Mouse (Mus musculus): Measurements from ENCODE around the gene Gm28635. TPM values are rescaled to one million over a fixed set of nuclear protein-coding genes. Genes with fewer than 3 reads are reported as not detected.

Gm28635 gene
- polyA plus RNA-seq, 1 experiment, result 0.13 TPM

DNA sequence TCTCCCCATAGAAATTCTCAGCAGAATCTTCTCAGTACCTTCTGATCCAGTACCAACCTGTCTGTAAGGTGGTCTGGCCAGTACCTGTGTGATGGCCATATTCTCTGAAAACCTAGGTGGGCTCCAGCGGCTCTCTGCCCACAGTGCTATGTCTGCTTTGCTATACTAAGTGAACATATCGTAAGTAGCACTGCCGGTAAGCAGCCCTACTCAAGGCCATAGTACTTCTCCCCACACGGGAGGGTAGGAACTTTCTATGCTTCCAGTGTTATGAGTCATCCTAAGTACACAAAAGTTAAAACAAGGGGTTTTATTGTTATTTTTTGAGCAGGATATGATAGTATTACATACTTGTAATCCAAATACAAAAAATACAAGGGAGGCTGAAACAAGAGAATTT, 43.8 kb downstream of the Gm28635 start:
- H3K27ac ChIP-seq (ENCODE audit: insufficient read depth, low read length), result no peak overlapping the region
- TF ChIP-seq CTCF (IDR thresholded peaks at IDR 0.05; ENCODE audit: borderline replicate concordance, insufficient read depth, low read depth, low read length), result no peak
- no peak for TF ChIP-seq POLR2A (IDR thresholded peaks at IDR 0.05; ENCODE audit: borderline replicate concordance, insufficient read depth, low read length)
- H3K27me3 ChIP-seq (ENCODE audit: control insufficient read depth, insufficient read depth, low read length), result no peaks in the 10 kb centered on the region
- H3K4me1 ChIP-seq (ENCODE audit: control insufficient read depth, insufficient read depth, low read length), result peaks cover 12% of the 10 kb centered on the region
- DNase-seq, result no peak
- H3K4me3 ChIP-seq (replicated peaks; ENCODE audit: insufficient read depth, low read depth, low read length), result no peak overlapping the region
- 83% methylated on average over 4 of the region's 4 CpGs for WGBS

GRCm38 (mm10) chr2:84632999-84633398, 44.8 kb downstream of the Gm28635 start:
- Histone ChIP-seq H3K27ac (ENCODE audit: insufficient read depth, low read length) (no peak overlapping the region), H3K27me3 (ENCODE audit: control insufficient read depth, insufficient read depth, low read length) (no peaks in the 10 kb centered on the region), H3K4me1 (ENCODE audit: control insufficient read depth, insufficient read depth, low read length) (peaks cover 12% of the 10 kb centered on the region), H3K4me3 (replicated peaks; ENCODE audit: insufficient read depth, low read depth, low read length) (no peak overlapping the region)
- WGBS, result 35% methylated on average over 3 of the region's 3 CpGs
- no peak for TF ChIP-seq POLR2A (IDR thresholded peaks at IDR 0.05; ENCODE audit: borderline replicate concordance, insufficient read depth, low read length)
- no peak for TF ChIP-seq CTCF (IDR thresholded peaks at IDR 0.05; ENCODE audit: borderline replicate concordance, insufficient read depth, low read depth, low read length)
- DNase-seq, result no peak

DNA sequence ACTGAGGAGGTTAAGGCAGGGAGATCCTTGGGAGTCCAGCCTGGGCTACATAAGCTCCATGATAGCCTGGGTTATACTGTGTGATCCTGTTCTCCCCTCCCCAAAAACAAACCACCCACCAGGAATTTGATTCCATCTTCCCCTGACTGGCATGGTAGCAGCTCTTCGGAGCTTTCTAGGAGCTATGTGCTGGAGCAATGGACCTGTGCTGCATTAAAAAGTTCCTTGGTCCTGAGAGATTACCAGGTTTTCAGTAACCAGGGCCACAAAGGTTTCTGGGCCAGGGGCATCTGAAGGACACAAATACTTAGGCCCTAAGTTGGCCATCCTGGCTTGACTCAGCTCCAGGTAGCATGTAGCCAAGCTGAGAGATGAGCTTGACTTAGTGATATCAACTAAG, 45.8 kb downstream of the Gm28635 start:
- no peak for DNase-seq
- Histone ChIP-seq H3K27ac (ENCODE audit: insufficient read depth, low read length) (no peak overlapping the region), H3K4me1 (ENCODE audit: control insufficient read depth, insufficient read depth, low read length) (peaks cover 12% of the 10 kb centered on the region), H3K4me3 (replicated peaks; ENCODE audit: insufficient read depth, low read depth, low read length) (no peak overlapping the region), H3K27me3 (ENCODE audit: control insufficient read depth, insufficient read depth, low read length) (no peaks in the 10 kb centered on the region)
- WGBS, result 94% methylated on average over 1 of the region's 1 CpGs
- no peak for TF ChIP-seq CTCF (IDR thresholded peaks at IDR 0.05; ENCODE audit: borderline replicate concordance, insufficient read depth, low read depth, low read length)
- no peak for TF ChIP-seq POLR2A (IDR thresholded peaks at IDR 0.05; ENCODE audit: borderline replicate concordance, insufficient read depth, low read length)

- Histone ChIP-seq H3K4me3 (replicated peaks; ENCODE audit: insufficient read depth, low read depth, low read length) (no peak overlapping the region), H3K4me1 (ENCODE audit: control insufficient read depth, insufficient read depth, low read length) (no peaks in the 10 kb centered on the region), H3K27me3 (ENCODE audit: control insufficient read depth, insufficient read depth, low read length) (no peaks in the 10 kb centered on the region), H3K27ac (ENCODE audit: insufficient read depth, low read length) (no peak overlapping the region)
- 73% methylated on average over 3 of the region's 3 CpGs for WGBS
- TF ChIP-seq CTCF (IDR thresholded peaks at IDR 0.05; ENCODE audit: borderline replicate concordance, insufficient read depth, low read depth, low read length), result no peak
- no peak for TF ChIP-seq POLR2A (IDR thresholded peaks at IDR 0.05; ENCODE audit: borderline replicate concordance, insufficient read depth, low read length)
- DNase-seq, result no peak
Observed at GRCm38 (mm10) chr2:84627036-84627435, 50.8 kb downstream of the Gm28635 start.

- DNase-seq, result no peak
- Histone ChIP-seq H3K27ac (ENCODE audit: insufficient read depth, low read length) (no peak overlapping the region), H3K4me3 (replicated peaks; ENCODE audit: insufficient read depth, low read depth, low read length) (no peak overlapping the region), H3K27me3 (ENCODE audit: control insufficient read depth, insufficient read depth, low read length) (no peaks in the 10 kb centered on the region), H3K4me1 (ENCODE audit: control insufficient read depth, insufficient read depth, low read length) (no peaks in the 10 kb centered on the region)
- WGBS, result 90% methylated on average over 7 of the region's 7 CpGs
- TF ChIP-seq POLR2A (IDR thresholded peaks at IDR 0.05; ENCODE audit: borderline replicate concordance, insufficient read depth, low read length), result no peak
- no peak for TF ChIP-seq CTCF (IDR thresholded peaks at IDR 0.05; ENCODE audit: borderline replicate concordance, insufficient read depth, low read depth, low read length)
Observed at GRCm38 (mm10) chr2:84626366-84626975, 51.4 kb downstream of the Gm28635 start.

DNA sequence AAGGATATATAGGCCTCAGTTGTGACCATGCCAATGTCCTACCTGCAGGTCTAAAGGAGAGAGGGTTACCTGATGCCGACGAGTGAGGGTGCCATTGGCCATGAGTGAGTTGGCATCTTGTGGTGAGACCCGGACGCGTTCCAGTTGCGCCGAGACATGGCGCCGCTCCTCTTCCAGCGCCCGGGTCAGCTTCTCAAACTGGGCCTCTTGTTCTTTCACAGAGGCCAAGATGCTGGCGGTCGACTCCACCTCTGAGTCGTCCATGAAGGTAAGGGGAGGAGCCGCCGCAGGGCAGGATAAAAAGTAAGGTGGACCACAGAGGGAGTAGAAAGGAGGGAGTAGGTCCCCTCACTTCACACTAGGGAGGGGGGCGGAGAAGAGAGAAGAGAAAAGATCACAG, 53.6 kb downstream of the Gm28635 start:
- WGBS, result 94% methylated on average over 17 of the region's 17 CpGs
- no peaks in the 10 kb centered on the region for H3K4me1 ChIP-seq (ENCODE audit: control insufficient read depth, insufficient read depth, low read length)
- no peaks in the 10 kb centered on the region for H3K27me3 ChIP-seq (ENCODE audit: control insufficient read depth, insufficient read depth, low read length)
- H3K27ac ChIP-seq (ENCODE audit: insufficient read depth, low read length), result no peak overlapping the region
- H3K4me3 ChIP-seq (replicated peaks; ENCODE audit: insufficient read depth, low read depth, low read length), result no peak overlapping the region
- no peak for DNase-seq
- TF ChIP-seq CTCF (IDR thresholded peaks at IDR 0.05; ENCODE audit: borderline replicate concordance, insufficient read depth, low read depth, low read length) (no peak), POLR2A (IDR thresholded peaks at IDR 0.05; ENCODE audit: borderline replicate concordance, insufficient read depth, low read length) (no peak)

DNA sequence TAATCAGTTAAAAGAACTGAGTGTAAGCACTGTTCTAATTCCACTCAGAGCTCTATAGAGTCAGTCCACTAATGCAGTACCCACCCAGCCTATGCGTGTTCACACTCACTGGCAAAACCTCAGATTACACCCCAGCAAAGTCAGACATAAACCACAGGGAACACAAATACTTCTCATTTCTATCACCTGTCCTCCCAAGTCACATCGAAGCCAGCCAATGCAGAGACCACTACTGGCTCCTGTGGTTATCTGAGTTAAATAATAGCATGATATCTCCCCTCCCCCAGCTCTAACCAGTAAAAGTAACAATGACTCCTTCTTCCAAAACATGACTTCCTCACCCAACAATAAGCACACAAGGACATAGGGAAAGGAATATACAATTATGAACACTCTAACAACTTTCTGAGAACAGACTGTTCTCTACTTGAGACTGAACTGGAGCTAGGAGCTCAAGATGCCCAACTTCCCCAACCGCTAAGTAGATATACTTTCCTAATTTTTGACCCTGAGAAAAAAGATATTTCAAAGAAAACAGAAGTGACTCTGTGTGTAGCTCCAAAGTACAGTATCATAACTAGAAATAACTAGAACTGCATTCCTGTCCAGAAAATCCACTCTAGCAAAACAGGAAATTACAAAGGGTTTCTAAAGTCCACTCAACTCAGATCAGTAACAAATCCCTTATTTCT, 54.3 kb downstream of the Gm28635 start:
- TF ChIP-seq CTCF (IDR thresholded peaks at IDR 0.05; ENCODE audit: borderline replicate concordance, insufficient read depth, low read depth, low read length) (no peak), POLR2A (IDR thresholded peaks at IDR 0.05; ENCODE audit: borderline replicate concordance, insufficient read depth, low read length) (no peak)
- Histone ChIP-seq H3K4me3 (replicated peaks; ENCODE audit: insufficient read depth, low read depth, low read length) (no peak overlapping the region), H3K27ac (ENCODE audit: insufficient read depth, low read length) (no peak overlapping the region), H3K4me1 (ENCODE audit: control insufficient read depth, insufficient read depth, low read length) (no peaks in the 10 kb centered on the region), H3K27me3 (ENCODE audit: control insufficient read depth, insufficient read depth, low read length) (no peaks in the 10 kb centered on the region)
- DNase-seq, result no peak
- WGBS, result 94% methylated on average over 3 of the region's 3 CpGs

DNA sequence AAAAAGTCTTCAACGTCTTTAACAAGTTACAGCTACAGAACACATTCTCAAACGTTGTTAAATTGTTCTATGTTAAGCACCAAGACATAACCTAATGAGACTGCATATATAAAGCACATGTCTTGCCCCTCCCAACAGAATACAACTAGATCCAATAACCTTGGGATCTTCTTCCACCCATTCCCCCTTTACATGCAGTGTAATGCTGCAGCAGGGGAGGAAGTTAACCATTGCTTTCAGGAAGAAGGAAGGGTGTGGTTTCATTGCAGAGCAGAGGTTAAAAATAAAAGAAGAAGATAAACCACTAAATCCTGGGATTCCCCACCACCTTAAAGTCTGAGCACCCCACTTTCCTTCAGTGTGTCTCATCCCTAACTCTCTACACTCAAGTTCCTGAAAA, 55.2 kb downstream of the Gm28635 start:
- Histone ChIP-seq H3K27me3 (ENCODE audit: control insufficient read depth, insufficient read depth, low read length) (no peaks in the 10 kb centered on the region), H3K4me3 (replicated peaks; ENCODE audit: insufficient read depth, low read depth, low read length) (no peak overlapping the region), H3K27ac (ENCODE audit: insufficient read depth, low read length) (no peak overlapping the region), H3K4me1 (ENCODE audit: control insufficient read depth, insufficient read depth, low read length) (no peaks in the 10 kb centered on the region)
- no peak for TF ChIP-seq CTCF (IDR thresholded peaks at IDR 0.05; ENCODE audit: borderline replicate concordance, insufficient read depth, low read depth, low read length)
- no peak for TF ChIP-seq POLR2A (IDR thresholded peaks at IDR 0.05; ENCODE audit: borderline replicate concordance, insufficient read depth, low read length)
- no peak for DNase-seq
- 78% methylated on average over 2 of the region's 2 CpGs for WGBS
